Mouse (Mus musculus) embryonic facial prominence, embryonic 14.5 days (tissue): Measurements from ENCODE around the gene Fut4. TPM values are rescaled to one million over a fixed set of nuclear protein-coding genes. Genes with fewer than 3 reads are reported as not detected.
"Not testable (repeated sequence)": the region's sequence is repeated elsewhere in the genome, so short reads cannot be mapped to it uniquely, and the experiment has no call there.

Experiments
- ATAC-seq: fragments of 200-750 bp; cut with Nextera tagmentation; 2 replicates; pipeline ENCODE4 v1.8.0; 2017; ENCODE audit warnings: low read depth, moderate number of reproducible peaks, moderate TSS enrichment
- DNase-seq: peaks from one replicate; pipeline ENCODE4 v3.0.0-alpha.2; 2015; ENCODE audit warnings: low spot score
- H3K27ac ChIP-seq: fragments of 300-500 bp; sonication (generic); replicated peaks from 2 replicates; pipeline ENCODE4 v1.5.1; 2014; ENCODE audit warnings: low read depth, mild to moderate bottlenecking, low read length, moderate library complexity
- H3K27me3 ChIP-seq: fragments of 300-500 bp; sonication (generic); replicated peaks from 2 replicates; pipeline ENCODE4 v1.6.1; 2014; ENCODE audit warnings: low read length; ENCODE audit not compliant: control insufficient read depth, insufficient read depth
- H3K36me3 ChIP-seq: fragments of 300-500 bp; sonication (generic); 2 replicates; pipeline ENCODE4 v1.6.1; 2014; ENCODE audit warnings: low read length, mixed read lengths; ENCODE audit not compliant: control insufficient read depth, insufficient read depth
- H3K4me1 ChIP-seq: fragments of 300-500 bp; sonication (generic); 2 replicates; pipeline ENCODE4 v1.6.1; 2014; ENCODE audit warnings: antibody characterized with exemption, low read length; ENCODE audit not compliant: control insufficient read depth, insufficient read depth
- H3K4me2 ChIP-seq: fragments of 300-500 bp; sonication (generic); 2 replicates; pipeline ENCODE4 v1.6.1; 2014; ENCODE audit warnings: low read depth, mild to moderate bottlenecking, low read length, moderate library complexity, mixed read lengths
- H3K4me3 ChIP-seq: fragments of 300-500 bp; sonication (generic); 2 replicates; pipeline ENCODE4 v1.5.1; 2014; ENCODE audit warnings: low read depth, mild to moderate bottlenecking, low read length
- H3K9ac ChIP-seq: fragments of 300-500 bp; sonication (generic); 2 replicates; pipeline ENCODE4 v1.6.1; 2014; ENCODE audit warnings: low read depth, mild to moderate bottlenecking, low read length, moderate library complexity, mixed read lengths
- H3K9me3 ChIP-seq: fragments of 300-500 bp; sonication (generic); 2 replicates; pipeline ENCODE4 v1.6.1; 2016; ENCODE audit warnings: low read length; ENCODE audit not compliant: control insufficient read depth
- WGBS: fragments of 180-500 bp; shearing (Covaris S2); extraction: QIAGEN DNeasy Blood & Tissue Kit; methylation state at CpG from one replicate; pipeline ENCODE4 v1.1.7; 2014; 5-methylcytosine and 5-hydroxymethylcytosine counted together
- polyA plus RNA-seq: library from polyadenylated mRNA; unstranded; fragments of >200 nt; fragmentation: Nextera tagmentation; extraction: Ambion mirVana; gene quantifications from 2 replicates; pipeline ENCODE4 v1.2.1, GENCODE M21; 2014

Gene Fut4
- polyA plus RNA-seq, 1 experiment from 2014 or later: 1.9 TPM

DNA sequence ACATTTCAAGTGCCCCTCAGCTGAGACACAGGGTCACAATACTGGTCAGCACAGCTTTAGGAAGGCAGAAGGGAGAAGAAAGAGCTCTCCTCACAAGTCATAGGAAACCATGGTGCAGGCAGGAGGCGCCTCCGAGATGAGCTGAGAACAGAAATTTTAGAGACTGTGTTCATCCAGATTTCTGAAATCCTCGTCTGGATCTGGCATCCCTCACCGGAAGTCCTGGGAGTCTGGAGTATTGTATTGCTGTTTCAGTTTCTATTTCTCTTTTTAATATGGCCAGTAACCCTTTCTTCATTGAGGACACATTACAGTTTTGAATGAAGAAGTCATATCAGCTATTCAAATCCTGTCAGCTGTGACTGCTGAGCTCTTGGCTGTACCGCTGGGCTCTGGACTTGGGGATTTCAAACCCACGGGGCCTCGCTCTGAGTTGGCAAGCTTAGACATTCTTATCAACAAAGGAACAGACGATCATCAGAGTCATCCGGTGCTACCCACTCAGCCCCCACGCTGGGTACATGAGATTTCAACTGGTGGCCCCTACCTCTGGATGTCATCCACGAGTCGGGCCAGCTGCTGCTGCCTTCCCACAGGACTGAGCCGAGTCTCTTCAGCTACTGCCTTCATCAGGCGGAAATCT is 34.4 kb downstream of the Fut4 start:
- Histone ChIP-seq H3K27ac (no peak overlapping the region), H3K36me3 (no peaks in the 10 kb centered on the region), H3K4me3 (no peak overlapping the region), H3K9ac (no peak overlapping the region), H3K4me1 (no peaks in the 10 kb centered on the region), H3K9me3 (no peaks in the 10 kb centered on the region), H3K4me2 (no peak overlapping the region; the same call in 1 of the 2 replicates), H3K27me3 (no peaks in the 10 kb centered on the region)
- ATAC-seq: no peak
- 55% methylated on average over 14 of the region's 14 CpGs for WGBS
- peak; percentile 24 for DNase-seq

DNA sequence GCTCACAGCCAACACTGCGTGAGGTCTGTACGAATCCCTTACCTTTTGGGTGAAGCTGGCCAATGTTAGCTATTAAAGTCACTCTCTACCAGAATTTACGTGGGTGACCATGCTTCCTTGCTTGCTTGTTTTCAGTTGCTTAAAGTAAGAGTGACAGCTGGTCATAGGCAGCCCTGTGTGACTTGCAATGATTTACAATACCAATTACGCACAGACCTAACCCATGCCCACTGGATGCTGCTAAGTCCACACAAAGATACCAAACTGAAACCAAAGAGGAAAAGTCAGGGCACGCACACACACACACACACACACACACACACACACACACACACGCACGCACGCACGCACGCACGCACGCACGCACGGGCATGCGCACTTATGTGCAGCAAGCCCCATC is 36.9 kb downstream of the Fut4 start:
- Histone ChIP-seq H3K27ac (no peak overlapping the region), H3K4me2 (no peak overlapping the region), H3K27me3 (no peaks in the 10 kb centered on the region), H3K36me3 (no peaks in the 10 kb centered on the region), H3K4me1 (no peaks in the 10 kb centered on the region), H3K9ac (no peak overlapping the region), H3K4me3 (no peak overlapping the region), H3K9me3 (no peaks in the 10 kb centered on the region)
- DNase-seq: no peak
- no peak for ATAC-seq
- WGBS: 84% methylated on average over 15 of the region's 15 CpGs

DNA sequence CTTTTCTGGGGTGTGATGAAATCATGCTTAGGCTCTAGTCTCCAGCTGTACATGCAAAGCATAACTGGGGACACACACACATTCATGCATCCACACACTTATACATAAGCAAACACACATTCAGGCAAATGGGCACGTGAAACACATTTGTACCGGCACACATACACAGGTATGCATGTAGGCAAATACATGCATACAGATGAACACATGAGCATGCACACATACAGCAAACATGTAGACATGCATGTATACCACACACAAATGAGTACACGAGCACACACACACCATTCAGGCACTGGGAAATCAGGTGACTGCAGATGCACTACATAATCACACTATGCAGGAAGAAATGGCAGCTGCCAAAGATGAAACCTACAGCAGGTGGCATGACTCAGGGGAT is 41.3 kb downstream of the Fut4 start:
- H3K4me1 ChIP-seq: 0 out of 2 replicates have a peak, but pooled peaks cover under 1% of the 10 kb centered on the region
- H3K9ac ChIP-seq: no peak overlapping the region
- no peak overlapping the region for H3K4me2 ChIP-seq
- no peaks in the 10 kb centered on the region for H3K27me3 ChIP-seq
- no peaks in the 10 kb centered on the region for H3K36me3 ChIP-seq
- H3K9me3 ChIP-seq: no peaks in the 10 kb centered on the region
- H3K27ac ChIP-seq: no peak overlapping the region
- WGBS: 87% methylated on average over 3 of the region's 3 CpGs
- H3K4me3 ChIP-seq: no peak overlapping the region
- no peak for ATAC-seq
- DNase-seq: no peak

DNA sequence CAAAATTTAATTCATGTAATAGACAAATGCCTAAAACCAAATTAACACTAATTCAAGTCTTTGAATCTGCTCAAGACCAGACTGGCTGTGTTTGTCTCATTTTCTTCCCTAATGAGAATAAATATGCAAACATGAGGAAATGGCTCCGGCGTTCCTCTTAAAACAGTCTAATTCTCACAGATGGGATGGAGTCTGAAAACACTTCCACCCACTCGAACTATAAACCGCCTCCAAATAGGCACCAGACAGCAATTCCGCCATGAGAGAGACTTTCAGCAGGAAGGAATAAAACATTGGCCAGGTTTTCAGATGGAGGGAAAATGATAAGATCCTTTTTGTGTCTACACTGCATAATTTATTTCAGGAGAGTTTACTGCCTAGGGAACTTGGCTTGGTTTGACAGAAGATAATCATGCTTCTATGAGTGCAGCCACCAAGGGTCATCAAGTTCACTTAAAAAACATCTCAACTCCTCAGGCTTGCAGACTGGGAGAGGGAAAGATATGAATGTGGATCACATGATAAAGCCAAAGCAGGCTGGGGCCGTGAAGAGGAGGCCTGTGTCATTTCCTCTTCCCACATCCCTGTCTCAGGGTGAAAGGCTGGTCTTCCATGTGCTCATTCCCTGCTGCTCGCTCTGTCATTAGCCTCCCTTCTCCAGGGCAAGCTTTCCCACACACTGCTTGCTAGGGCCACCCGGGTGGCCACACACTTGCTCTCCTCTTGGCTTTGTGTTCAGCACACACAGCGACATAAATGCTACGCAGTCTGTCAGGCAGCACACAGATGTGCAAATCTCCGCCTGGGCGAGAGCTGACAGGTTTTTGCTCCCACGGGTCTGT is 46.7 kb downstream of the Fut4 start:
- H3K36me3 ChIP-seq: no peaks in the 10 kb centered on the region
- H3K27me3 ChIP-seq: no peaks in the 10 kb centered on the region
- H3K4me1 ChIP-seq: 0 out of 2 replicates have a peak, but pooled peaks cover 4% of the 10 kb centered on the region
- no peak overlapping the region for H3K9ac ChIP-seq
- H3K4me3 ChIP-seq: no peak overlapping the region
- peak; percentile 53 for ATAC-seq
- H3K4me2 ChIP-seq: no peak overlapping the region
- H3K27ac ChIP-seq: no peak overlapping the region
- 56% methylated on average over 13 of the region's 13 CpGs for WGBS
- no peaks in the 10 kb centered on the region for H3K9me3 ChIP-seq
- peak; percentile 39 for DNase-seq

DNA sequence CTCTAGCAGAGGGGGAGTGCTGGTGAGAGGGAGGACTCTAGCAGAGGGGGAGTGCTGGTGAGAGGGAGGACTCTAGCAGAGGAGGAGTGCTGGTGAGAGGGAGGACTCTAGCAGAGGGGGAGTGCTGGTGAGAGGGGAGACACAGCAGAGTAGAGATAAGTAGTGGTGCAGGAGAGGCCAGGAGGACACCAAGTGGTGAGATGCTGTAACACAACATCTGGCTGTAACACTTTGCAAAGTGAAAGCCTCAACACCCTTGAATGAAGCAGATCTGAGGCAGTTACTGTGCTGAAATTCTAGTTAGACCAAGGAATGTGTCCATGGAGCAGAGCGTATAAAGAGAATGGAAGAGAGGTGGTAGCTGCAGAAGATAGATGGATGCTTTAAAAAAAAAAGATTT is 51.4 kb downstream of the Fut4 start:
- not testable (repeated sequence) for H3K27ac ChIP-seq, H3K4me1 ChIP-seq, H3K36me3 ChIP-seq, H3K9ac ChIP-seq, H3K4me2 ChIP-seq, DNase-seq, H3K9me3 ChIP-seq, H3K4me3 ChIP-seq, ATAC-seq, H3K27me3 ChIP-seq
- 92% methylated on average over 1 of the region's 1 CpGs for WGBS

DNA sequence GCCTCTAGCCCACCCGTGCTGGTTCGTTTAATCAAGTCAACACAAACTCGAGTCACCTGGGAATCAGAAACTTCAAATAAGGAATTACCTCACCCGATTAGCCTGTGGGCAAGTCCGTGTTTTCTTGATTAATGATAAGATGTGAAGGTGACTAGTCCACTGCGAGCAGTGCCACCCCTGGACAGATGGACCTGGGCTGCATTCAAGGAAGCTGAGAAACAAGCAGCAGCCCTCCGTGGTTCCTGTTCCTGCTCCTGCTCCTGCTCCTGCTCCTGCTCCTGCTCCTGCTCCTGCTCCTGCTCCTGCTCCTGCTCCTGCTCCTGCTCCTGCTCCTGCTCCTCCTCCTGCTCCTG is 52.9 kb downstream of the Fut4 start:
- Histone ChIP-seq H3K4me3 (no peak overlapping the region), H3K9ac (no peak overlapping the region), H3K36me3 (no peaks in the 10 kb centered on the region), H3K4me2 (no peak overlapping the region), H3K9me3 (no peaks in the 10 kb centered on the region), H3K27ac (no peak overlapping the region), H3K4me1 (no peaks in the 10 kb centered on the region), H3K27me3 (no peaks in the 10 kb centered on the region)
- ATAC-seq (no peak), DNase-seq (no peak)
- 37% methylated on average over 7 of the region's 7 CpGs for WGBS

DNA sequence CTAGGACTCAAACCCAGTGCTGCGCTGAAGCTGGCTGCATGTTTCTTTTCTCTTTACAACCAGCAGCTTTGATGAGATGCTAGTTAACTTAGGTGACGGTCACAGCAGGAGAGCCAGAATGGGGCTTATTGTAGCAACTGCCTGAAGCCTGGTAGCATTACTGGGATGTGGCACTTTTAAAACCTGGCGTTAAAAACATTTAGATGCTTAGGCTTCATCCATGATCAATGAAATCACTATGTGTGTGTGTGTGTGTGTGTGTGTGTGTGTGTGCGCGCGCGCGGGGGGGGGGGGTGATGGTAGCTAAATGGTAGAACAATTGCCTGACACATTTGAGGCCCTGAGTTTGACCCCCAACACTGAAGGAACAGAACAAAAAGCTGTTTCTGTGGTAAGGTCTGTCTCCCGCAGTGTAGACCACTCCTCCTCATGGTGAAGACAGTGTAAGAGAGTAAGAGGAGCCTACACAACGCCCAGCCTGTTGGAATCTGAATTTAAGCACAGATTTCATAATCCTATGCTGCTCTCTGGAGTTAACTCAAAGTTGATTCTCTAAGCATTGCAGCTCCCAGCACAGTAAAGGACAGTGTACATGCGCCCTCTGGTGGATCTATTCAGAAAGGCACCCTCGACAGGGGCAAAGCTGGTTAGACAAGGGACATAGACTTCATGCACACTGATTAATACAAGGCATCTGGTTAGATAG is 53.5 kb downstream of the Fut4 start:
- H3K27ac ChIP-seq: no peak overlapping the region
- H3K9ac ChIP-seq: no peak overlapping the region
- DNase-seq (peak; percentile 93), ATAC-seq (peak; percentile 98)
- H3K4me1 ChIP-seq: no peaks in the 10 kb centered on the region
- no peak overlapping the region for H3K4me3 ChIP-seq
- H3K36me3 ChIP-seq: no peaks in the 10 kb centered on the region
- no peak overlapping the region for H3K4me2 ChIP-seq
- no peaks in the 10 kb centered on the region for H3K27me3 ChIP-seq
- 60% methylated on average over 12 of the region's 12 CpGs for WGBS
- H3K9me3 ChIP-seq: no peaks in the 10 kb centered on the region
